Mouse (Mus musculus): ENCODE measurements around the gene Poln.

DNA sequence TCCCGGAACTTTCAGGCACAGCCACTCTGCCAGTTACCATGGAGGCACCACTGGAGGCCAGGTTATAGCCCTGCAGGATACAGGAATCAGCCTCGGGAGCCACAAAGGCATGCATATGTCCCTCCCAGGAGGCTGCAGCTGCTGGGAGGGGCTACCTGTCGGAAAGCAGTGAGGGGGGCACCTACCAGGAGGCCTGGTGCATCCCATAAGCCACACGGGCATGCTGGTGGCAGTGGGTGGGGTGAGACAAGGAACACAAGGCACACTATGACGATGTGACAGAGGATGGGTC lies 6.1 kb upstream of the Poln start:
- TF ChIP-seq CTCF (IDR thresholded peaks at IDR 0.05; ENCODE audit: borderline replicate concordance, control insufficient read depth, extremely low read depth, insufficient read depth, low read length, poor library complexity) (no peak), POLR2A (IDR thresholded peaks at IDR 0.05; ENCODE audit: control insufficient read depth, extremely low read depth, insufficient read depth, low read length, poor library complexity) (no peak)
